Mouse (Mus musculus) B cell, adult 62 days (primary cell): ENCODE measurements around the gene Gm10408. TPM values are rescaled to one million over a fixed set of nuclear protein-coding genes. Genes with fewer than 3 reads are reported as not detected.

Experiments used
- total RNA-seq: library from RNA; stranded (reverse); gene quantifications from 4 replicates; pipeline ENCODE4 v1.2.4, GENCODE M21; 2023

Gm10408 gene
- not detected in 4 replicates for total RNA-seq

GRCm38 (mm10) chr14:3449079-3449478 lies at the start of gene Gm10408:
Gene Gm10408 (plus strand): TSS chr14:3449379.

GRCm38 (mm10) chr14:3412314-3412713 lies 36.9 kb upstream of the Gm10408 start, which contains the start of gene Gm10409:
Gene Gm10409 (plus strand): TSS chr14:3412614.

DNA sequence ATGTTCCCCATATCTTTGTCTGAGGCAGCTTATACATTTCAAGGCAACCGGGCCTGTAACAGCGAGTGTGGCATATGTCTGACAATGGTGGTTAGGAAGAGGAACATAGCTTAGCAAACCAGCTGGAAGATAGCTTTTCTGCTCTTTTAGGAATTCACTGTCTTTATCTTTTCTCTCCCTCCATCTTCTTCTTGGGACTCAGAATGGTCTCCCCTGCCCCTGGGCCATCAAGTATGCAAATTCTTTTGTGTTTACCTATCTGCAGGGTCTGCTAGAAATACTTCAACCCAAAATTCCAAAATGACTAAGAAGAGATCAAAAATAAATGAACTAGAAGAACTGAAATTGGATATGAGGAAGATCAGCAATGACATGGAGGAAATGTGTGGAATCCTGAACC lies 21.4 kb upstream of the Gm10408 start, which contains the start of gene Gm3005:
Gm3005 (plus strand) TSS at position 301 of the 400 bp plus-strand sequence.

Other genes with a start within 250 kb of the Gm10408 start
- gene D830030K20Rik, start 240.9 kb upstream of the Gm10408 start, total RNA-seq = not detected in 4 replicates
- gene Gm2956, start 116.8 kb upstream of the Gm10408 start, total RNA-seq = not detected in 4 replicates
- gene Gm10413, start 54.3 kb upstream of the Gm10408 start, total RNA-seq = not detected in 4 replicates
- not detected in 4 replicates for gene Gm10409, start 36.8 kb upstream of the Gm10408 start, total RNA-seq
- gene Gm3005, start 21.3 kb upstream of the Gm10408 start, total RNA-seq = not detected in 4 replicates
- gene Gm3012, start 185.1 kb downstream of the Gm10408 start, total RNA-seq = not detected in 4 replicates
- not detected in 4 replicates for gene Gm3020, start 202.7 kb downstream of the Gm10408 start, total RNA-seq
- gene Gm3043, start 239.4 kb downstream of the Gm10408 start, total RNA-seq = not detected in 4 replicates